Mouse (Mus musculus): ENCODE data around the gene Strap.

DNA sequence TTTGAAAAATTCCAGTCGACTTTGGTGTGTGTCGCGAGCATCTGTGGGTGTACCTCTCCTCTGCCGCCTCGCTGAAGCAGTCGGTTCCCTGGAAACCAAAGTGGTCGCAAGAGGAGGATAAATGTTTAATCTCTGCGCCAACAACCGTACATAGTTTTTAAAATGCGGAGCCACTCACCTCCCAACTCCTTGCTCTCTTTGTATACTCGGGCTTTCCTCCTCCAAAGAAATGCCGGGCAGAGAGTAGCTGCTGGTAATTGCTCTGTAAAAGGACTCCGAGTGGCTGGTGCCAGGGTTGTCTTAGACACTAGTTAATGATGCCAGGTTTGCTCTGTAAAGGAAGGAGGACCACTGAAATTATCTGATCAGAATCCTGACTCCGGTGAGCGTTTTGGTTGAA lies 26.1 kb downstream of the Strap start:
- TF ChIP-seq MAFK (IDR thresholded peaks at IDR 0.05; ENCODE audit: insufficient read depth, low read depth, low read length) (no peak), ZC3H11A (IDR thresholded peaks at IDR 0.05; ENCODE audit: borderline replicate concordance, low read depth, low read length) (no peak), CHD2 (IDR thresholded peaks at IDR 0.05; ENCODE audit: low read depth, low read length) (no peak), HCFC1 (IDR thresholded peaks at IDR 0.05; ENCODE audit: borderline replicate concordance, insufficient read depth, low read length) (no peak), ZNF384 (IDR thresholded peaks at IDR 0.05; ENCODE audit: low read depth, low read length) (no peak)
